Mouse (Mus musculus): Measurements from ENCODE around the gene Hpse2.

The Hpse2 gene

DNA sequence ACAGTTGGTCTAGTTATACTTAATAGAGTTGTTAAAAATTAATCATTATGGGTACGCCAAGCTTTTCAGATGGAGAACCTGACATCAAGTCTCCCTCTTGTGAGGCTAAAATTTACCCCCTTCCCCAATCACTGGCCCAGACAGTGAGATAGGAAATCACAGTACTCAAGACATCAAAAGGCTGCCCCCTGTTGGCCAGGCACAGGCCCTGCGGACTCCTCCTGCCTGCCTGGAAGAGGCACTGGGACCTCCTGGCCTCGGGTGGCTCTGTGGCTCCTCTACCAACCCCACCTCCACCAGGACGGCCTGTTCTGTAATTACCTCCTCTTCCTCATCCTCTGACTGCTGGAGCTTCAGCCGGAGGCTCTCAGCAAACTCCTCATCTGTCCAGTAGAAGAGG, 610.4 kb downstream of the Hpse2 start:
- 71% methylated on average over 5 of the region's 5 CpGs for WGBS

DNA sequence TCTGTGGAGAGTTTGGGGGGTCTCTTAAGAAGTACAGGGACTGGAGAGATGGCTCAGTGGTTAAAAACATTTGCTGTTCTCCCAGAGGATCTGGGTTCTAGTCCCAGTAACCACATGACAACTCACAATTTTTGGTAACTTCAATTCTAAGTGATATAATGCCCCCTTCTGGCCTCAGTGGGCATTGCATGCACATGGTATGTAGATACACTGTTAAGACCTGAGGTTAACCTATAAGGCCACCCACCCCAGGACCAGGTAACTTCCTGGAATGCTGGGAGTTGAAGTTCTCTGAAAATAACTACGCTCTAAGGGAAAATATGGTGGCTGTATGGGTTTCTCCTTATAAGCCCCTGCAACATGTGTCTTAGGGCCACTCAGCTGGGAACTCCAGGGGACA, 611.3 kb downstream of the Hpse2 start:
- 97% methylated on average over 1 of the region's 1 CpGs for WGBS

DNA sequence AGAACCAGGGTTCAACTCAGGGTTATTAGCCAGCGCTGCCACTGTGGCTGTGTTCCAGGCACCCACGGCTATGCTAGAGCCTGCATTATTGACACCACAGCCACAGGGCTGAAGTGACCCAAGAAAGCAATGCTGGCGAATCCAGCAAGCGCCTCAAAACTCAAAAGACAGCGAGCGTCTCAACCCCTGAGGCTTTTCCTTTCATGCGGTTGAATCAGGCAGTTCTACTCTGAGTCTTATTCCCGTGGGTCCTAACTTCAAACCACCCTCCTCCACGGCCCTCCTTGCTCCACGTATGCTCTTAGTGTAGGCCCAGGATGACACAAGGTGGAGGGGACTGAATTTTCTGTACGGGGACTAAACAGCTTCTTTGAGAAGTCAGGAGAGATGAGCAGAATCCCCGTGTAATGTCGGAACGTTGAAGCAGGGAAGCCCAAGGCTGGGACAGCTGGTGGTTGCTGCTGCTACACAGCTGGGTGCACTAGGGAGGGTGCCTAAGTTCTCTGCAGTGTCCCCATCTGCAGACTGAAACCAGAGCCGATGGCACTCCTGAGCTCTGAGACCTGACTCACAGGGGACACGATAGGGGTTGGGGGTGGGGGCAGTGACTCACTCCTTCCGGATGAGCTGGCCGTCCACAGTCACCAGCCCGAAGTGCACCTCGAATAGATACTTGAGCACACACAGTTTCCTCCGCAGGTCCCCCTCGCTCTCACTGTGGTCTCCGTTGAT, 617.8 kb downstream of the Hpse2 start:
- 83% methylated on average over 23 of the region's 23 CpGs for WGBS

DNA sequence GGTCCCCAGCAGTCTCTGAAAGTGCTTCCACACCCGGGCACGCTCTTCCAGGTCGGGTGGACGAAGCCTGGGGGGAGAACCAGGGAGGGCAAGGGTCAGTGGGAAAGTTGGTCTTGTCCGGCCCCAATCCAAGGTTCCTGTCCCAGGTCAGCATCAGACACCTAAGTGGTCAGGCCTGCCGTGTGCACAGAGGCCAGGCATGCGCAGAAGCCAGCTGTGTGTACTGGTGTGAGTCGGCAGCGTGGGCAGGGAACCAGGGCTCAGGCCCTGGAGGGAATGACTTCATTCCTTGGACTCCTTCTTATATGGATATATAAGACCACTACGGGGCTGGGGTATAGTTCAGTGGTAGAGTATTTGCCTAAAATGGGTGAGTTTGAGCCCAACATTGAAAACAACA, 618.5 kb downstream of the Hpse2 start:
- 93% methylated on average over 10 of the region's 10 CpGs for WGBS

DNA sequence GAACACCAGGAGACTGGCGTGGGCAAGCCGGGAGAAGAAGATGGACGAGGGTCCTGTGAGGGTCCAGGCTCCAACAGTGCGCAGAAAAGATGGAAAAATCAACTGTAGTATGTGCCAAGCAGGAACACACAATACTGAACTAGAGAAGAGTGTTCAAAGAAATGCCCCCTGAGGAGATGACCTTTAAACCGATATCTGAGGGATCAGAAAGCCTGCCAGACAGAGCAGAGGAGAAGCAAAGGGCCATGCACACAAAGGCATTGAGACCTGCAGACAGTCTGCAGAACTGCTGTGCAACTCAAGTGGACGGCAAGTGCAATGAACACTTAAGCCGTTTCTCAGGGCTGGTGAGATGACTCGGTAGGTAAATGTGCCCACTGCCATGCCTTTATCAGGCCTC, 620.8 kb downstream of the Hpse2 start:
- WGBS = 93% methylated on average over 8 of the region's 8 CpGs

DNA sequence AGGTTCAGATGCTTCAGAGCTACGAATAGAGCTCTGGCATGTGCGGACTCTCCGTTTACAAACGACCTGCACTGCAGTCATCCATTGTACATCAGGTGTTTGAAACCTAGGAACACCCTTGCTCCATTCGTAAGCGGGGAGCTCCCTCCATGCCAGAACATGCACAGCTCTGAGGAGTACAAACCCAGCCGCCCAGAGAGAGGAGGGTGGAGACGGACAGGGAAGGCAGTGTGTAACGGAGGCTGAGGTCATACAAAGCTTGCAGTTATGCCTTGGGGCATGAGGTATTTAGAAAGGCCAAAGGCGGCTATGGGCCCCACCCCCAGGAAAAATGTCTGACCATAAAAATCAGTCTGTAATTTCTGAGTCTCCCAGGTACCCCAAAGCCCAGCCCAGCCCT, 623.8 kb downstream of the Hpse2 start:
- 83% methylated on average over 10 of the region's 10 CpGs for WGBS

DNA sequence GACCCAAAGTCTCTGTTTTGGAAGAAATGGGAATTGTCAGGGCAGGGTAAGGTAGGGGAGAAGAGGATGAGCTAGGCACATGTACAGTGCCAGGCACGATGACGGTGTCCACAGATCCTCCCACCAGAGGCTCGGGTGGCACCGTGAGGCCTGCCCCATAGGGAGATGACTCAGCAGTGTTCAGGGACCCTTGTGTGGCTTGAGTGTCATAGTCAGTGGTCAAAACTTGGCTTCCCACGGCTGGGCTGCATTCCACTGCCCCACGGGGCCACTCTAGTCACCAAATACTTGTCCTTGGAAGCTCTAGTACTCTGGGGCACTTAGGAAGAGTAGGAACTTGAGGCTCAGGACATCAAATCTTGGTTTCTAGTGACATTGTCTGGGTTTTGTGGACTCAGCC, 631.5 kb downstream of the Hpse2 start:
- WGBS = 87% methylated on average over 6 of the region's 6 CpGs

DNA sequence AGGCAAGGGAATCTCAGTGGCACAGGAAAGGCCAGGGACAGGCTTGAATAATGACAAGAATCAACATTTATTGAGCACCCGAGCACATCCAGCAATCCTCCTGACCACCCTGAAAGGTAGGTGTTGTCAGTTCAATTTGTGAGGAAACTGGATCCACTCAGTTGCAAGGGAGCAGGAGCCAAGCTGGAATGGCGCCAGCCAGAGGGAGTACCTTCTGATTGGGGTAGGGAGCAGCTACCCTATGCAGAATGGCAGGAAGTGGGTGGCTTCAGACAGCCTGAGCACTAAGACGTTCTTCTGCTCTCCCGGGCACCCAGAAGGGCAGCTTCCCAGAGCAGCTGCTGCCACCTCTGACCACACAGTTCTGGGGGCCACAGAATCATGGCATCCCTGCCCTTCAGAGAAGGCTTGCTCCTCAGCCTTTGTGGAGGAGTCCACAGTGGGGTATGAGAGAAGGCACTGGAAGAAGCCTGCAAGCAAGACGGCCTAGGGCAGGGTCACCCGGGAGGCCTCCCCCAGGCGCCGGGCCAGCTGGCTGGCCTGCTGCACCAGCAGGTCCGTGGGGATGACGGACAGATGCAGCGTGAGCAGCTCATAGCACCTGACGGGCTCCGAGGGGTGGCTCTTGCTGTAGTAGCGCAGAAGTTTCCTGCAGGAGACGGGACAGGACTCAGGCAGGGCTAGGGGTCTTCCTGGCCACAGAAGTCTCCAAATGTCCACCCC, 632.8 kb downstream of the Hpse2 start:
- 52% methylated on average over 15 of the region's 15 CpGs for WGBS

DNA sequence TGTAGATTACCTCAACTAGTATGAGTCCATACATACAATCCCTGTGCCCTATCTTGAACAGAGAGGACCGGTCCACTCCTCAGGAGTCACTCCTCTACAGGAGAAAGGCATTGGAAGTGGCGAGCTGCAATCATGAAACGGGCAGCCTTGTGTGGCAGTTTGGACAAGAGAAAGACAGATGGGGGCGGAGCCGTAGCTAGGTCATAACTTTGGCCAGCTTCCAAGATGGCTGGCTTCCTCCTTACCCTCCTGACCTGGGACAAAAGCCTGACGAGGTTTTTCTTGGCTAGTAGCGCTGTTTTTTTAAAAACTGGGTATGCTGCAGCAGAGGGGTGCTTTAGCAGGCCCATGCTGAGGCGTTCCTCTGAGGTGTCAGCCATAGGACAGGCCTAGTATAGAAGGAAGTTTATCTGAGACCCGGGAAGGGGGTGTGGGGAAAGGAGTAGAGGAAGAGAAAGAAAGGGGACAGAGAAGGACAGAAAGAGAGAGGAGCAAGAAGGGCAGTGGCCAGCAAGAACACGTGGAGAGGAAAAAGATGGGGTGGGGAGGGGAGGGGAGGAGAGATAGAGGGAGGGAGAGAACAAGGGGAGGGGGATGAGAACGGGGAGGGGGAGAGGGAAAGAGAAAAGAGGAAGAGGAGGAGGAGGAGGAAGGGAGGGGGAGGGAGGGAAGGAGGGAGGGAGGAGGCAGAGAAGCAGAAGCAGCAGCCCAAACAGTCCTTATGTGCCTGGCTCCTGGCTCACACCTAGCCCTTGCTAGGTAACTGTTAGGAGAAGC, 634.8 kb downstream of the Hpse2 start:
- WGBS = 33% methylated on average over 11 of the region's 11 CpGs

DNA sequence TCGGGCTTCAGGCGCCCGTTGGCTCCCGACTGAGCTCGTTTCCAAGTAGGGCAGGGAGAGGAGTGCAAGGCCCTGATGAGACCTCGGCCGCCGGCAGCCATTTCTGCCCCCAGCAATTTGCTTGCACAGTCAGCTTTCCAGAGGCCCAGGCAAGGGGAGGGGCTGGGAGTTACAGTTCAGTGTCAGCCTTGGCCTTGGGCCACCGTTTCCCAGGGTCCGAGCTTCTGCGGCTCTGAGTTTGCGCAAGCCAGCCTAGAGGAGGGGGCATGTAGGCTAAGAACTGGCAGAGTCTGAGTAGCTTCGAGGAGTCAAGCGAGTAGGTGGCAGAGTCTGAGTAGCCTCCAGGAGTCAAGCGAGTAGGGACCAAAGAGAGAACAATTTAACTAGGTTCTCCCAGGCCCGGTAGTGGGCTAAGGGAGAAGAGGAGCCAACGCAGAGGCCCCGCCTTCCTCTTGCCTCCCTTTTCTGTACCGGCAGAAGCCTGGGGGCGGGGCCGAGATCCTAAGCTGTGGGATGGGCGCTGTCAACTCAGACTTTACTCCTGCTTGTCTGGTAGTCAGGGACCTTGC, 635.7 kb downstream of the Hpse2 start, which contains the start of gene Pyroxd2:
Gene Pyroxd2, minus strand, starts transcription at position 413 of the 569 bp plus-strand sequence.
- 10% methylated on average over 22 of the region's 22 CpGs for WGBS

DNA sequence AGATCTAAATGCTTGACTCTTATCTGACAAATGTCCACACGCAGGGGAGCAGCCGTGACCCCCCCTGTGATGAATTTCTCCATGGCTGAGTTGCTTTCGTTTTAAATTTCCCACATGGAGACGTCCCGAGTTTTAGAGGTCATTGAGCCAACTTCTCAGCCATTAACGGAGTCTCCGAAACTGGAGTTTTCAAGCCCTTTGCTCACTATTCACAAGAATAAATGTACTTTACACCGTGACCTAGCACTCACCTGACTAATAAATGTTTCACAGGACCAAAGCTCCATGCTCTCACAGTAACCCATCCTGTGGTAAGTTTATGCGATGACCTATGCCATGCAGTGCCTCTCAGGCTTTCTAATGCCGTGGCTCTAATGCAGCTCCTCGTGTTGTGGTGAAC, 638.0 kb downstream of the Hpse2 start:
- WGBS = 91% methylated on average over 11 of the region's 11 CpGs

DNA sequence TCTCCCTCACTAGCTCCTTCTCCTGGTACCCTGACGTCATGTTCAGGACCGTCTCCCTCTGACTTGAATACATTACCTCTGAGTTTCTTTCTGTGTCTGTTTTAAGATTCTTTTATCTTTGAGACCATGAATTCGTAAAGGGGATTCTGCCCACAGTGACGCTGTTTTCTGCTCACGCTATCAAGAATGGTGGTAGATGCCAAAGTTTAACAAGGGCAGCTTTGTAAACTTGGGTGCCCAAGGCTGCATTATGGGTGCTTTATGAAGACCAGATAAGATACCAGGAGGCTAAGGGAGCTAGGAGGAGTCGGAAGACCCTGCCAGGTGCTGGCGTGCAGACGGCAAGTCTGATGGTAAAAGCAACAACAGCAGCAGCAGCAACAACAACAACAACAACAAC, 641.5 kb downstream of the Hpse2 start:
- 84% methylated on average over 8 of the region's 8 CpGs for WGBS

DNA sequence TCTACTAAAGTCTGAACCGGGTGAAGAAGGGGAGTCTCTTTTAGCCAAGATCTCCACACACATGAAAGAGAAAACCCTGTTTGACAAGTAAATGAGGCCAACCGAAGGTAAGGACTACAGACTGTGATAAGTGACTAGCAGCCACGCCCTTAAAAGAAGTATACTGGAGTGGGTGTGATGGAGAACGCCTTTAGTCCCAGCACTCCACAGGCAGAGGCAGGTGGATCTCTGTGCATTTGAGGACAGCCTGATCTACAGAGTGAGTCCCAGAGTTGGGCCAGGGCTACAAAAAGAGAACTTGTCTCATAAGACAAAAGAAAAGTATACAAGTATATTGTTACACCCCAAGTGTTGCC, 642.3 kb downstream of the Hpse2 start:
- WGBS = 86% methylated on average over 4 of the region's 4 CpGs

DNA sequence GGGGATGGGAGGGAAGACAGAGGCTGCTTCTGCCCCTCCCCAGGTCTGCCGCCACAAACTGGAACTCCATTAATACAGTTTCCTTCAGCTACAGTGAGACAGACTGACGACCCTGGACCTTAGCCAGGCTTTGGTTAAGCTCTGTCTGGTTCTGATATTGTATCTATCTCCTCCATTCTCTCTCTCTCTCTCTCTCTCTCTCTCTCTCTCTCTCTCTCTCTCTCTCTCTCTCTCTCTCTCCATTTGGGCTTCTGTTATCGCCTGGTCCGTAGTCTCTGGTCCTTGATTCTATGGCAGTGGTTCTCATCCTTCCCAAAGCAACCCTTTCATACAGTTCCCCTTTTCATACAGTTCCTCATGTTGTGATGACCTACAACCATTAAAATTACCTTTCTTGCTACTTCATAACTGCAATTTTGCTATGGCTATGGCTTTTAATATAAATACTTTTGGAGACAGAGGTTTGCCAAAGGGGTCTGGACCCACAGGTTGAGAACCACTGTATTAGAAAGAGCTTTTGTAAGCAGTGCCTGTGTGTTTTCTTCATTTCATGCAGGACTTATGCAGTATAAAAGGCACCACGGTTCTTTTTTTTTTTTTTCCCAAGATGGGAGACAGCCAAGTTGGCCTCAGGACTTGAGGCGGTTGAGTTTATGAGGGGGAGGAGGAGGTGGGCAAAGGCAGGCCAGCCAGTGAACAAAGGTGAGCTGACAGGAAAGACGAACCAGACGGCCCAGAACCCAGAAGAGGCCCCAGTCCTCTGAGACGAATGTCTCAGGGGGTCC, 642.9 kb downstream of the Hpse2 start:
- WGBS = 71% methylated on average over 9 of the region's 9 CpGs

DNA sequence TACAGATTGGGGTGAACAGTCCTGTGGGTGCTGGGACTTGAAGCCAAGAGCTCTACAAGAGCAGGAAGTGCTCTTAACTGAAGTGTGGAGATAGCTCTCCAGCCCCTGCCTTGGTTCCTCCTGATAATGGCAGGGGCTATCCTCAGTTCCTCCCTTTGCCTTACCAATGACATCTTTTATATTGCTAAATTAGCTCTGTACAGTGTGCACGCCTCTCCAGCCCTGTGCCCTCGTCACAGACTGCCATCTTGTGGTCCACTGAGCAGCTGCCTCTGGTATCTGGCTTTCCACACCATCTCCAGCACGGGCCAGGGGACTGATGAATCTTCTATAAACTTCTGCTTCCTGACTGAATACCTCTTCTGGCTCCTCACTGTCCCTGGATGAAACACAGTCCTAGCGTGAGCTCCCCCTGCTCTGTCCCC, 644.0 kb downstream of the Hpse2 start:
- 30% methylated on average over 4 of the region's 4 CpGs for WGBS

DNA sequence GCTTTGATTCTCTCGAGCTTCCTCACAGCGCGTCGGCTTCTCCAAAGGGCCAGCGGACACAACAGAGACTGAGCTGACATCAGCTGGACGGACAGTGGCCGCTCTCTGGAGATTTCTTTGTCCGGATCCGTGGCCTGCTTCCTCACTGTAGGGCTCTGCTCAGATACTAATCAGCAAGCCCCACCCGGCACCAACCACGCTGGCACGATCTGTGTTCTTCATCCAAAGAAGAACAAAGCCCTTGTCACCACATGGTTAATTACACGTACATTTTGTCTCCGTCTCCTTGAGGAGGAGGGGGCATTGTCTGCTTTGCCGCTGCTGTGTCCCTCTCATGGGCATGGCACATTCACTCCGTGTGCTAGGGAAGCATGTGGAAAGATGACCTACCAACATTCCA, 644.9 kb downstream of the Hpse2 start:
- WGBS = 62% methylated on average over 16 of the region's 16 CpGs

DNA sequence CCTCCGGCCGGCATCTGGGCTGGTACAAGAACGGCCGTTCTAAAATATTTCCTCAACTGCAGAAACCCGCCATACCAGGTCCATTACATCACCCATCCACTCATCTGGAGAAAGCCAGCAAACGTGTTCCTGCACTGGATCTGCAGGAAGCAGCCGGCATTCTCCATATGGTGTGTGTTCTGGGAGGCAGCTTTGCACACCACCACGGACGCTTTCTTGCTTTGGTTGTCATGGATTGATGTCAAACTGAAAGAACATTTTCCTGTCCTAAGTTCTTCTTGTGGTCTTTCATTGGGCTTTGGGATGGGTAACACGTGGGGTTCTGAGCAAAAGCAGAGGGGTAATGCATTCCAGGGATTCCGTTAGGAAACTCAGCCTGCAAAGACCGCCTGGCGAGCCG, 646.3 kb downstream of the Hpse2 start:
- 58% methylated on average over 14 of the region's 14 CpGs for WGBS

DNA sequence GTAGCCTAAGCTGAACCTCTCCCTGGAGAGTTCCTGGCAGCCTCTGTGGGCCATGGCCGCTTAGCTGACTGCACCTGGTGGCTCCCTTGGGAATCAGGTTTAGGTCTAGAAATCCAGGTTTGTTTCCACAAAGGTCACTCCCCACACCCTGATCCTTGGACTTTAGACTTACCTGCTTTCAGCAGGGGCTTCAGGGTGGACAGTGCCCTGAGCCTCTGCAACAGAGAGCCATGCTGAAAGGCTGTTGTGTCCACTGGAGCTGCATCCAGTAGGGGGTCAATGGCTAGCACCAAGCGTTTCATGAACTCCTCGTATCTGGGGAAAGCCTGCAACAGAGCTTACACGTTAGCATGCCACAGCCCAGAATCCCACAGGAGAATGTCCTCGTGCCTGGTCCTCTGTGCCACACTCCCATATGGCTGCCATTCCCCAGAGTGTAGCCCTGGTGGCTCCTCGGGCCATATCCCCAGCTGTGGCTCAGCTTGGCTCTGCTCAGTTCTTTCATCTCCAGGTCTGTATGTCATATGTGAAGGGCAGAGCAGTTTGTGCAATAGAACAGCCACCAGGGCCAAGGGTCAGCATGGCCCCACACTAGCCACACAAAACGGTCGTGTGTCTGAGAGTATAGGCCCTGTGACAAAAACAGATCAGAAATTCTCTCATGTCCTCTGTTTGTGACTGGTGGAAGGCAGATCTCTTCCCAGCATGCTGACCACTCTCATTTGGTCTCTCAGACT, 647.8 kb downstream of the Hpse2 start:
- 89% methylated on average over 8 of the region's 8 CpGs for whole genome bisulfite sequencing

DNA sequence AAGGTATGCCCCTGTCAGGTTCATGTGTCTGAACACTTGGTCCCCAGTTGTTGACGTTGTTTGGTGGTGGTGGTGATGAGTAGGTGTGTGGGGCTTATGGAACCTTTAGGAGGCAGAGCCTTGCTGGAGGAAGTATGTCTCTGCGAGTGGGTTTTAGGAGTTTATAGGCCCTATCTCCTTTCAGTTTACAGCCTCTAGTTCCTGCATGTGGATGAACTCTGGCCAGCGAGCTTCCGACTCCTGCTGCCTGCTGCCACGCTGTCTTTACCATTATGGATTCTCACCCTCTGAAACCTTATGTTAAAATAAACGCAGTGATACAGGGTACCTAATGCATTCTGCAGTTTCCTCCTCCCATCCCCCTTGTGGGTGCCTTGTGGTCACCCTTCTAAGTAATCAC, 648.4 kb downstream of the Hpse2 start:
- 88% methylated on average over 6 of the region's 6 CpGs for WGBS

DNA sequence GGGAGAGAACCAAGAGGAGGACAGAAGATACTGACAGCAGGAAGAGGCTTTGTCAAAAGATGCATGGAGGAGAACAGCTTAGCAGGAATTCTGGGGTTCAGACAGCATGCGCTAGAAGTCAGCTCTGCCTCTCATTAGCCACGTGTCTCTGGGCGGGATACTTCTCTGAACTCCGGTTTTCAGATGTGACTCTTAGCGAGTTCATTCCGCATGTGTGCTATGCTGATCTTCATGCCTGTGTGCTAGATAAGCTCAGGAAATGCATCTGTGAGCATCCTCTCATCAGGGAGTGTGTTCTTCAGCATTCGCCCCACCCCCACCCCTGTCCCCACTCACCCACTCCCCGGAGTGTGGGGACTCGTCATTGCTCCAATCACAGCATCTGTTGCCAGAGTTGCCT, 650.4 kb downstream of the Hpse2 start:
- WGBS = 71% methylated on average over 9 of the region's 9 CpGs
